Mouse (Mus musculus) MEL (cell line): ENCODE results near the gene Plxdc2.

Experiments
- CHD1 ChIP-seq: IDR thresholded peaks from 2 replicates; pipeline ENCODE4 v1.6.1; 2012; ENCODE audit warnings: low read depth, mild to moderate bottlenecking, inconsistent platforms, low read length, improper control_type of control experiment
- GATA1 ChIP-seq: IDR thresholded peaks from 2 replicates; pipeline ENCODE4 v1.6.1; 2011; ENCODE audit warnings: low read depth, low read length, improper control_type of control experiment

DNA sequence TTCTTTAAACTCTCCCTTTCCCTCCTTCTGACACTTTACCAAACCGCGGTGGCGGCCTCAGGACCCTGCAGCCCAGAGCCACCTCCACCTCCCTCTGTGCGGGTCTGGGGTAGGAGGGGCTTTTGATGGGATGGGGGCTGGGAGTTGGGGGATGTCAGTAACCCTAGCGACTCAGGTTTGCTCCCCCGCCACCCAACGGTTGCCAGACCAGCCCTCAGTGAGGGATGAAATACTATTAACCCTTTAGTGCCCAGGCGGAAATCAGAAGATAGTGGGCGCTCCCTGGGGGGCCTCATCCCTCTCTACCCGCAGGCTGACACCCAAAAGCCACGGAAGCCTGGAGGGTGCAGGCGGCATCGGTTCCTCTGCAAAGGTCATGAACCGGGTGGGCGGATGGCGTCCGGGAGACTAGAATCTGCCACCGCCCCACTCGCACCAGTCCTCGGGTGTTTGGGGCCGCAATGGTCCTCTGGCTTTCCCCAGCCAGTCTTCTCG is 446 bp upstream of the Plxdc2 start:
- TF ChIP-seq CHD1: no peak
- TF ChIP-seq GATA1: no peak
